Mouse (Mus musculus) kidney, adult 18-20 months (tissue): ENCODE measurements around the gene Borcs6.
"Not testable (repeated sequence)": the region's sequence is repeated elsewhere in the genome, so short reads cannot be mapped to it uniquely, and the experiment has no call there.

Experiments used
- DNase-seq: peaks from one replicate; pipeline ENCODE4 v3.0.0; 2021

Borcs6 gene

GRCm38 (mm10) chr11:69090367-69090766 lies 30.9 kb downstream of the Borcs6 start:
- no peak for DNase-seq

GRCm38 (mm10) chr11:69091566-69092385 lies 32.3 kb downstream of the Borcs6 start:
- no peak for DNase-seq

GRCm38 (mm10) chr11:69092386-69092751 lies 32.9 kb downstream of the Borcs6 start:
- peak; percentile 94 for DNase-seq

GRCm38 (mm10) chr11:69092871-69093270 lies 33.4 kb downstream of the Borcs6 start:
- DNase-seq, result no peak

- not testable (repeated sequence) for DNase-seq
Measured at GRCm38 (mm10) chr11:69093856-69094255, 34.3 kb downstream of the Borcs6 start.

- peak; percentile 99 for DNase-seq
Measured at GRCm38 (mm10) chr11:69094697-69095429, 35.3 kb downstream of the Borcs6 start, which contains the start of gene Per1. TSS of gene Per1 (plus strand) at chr11:69095217.

- peak; percentile 63 for DNase-seq
Measured at GRCm38 (mm10) chr11:69095511-69096231, 36.2 kb downstream of the Borcs6 start.

GRCm38 (mm10) chr11:69096360-69096986 lies 37.0 kb downstream of the Borcs6 start:
- no peak for DNase-seq

- peak; percentile 100 for DNase-seq
Measured at GRCm38 (mm10) chr11:69096987-69097900, 37.7 kb downstream of the Borcs6 start.

GRCm38 (mm10) chr11:69098039-69098761 lies 38.7 kb downstream of the Borcs6 start:
- no peak for DNase-seq

- DNase-seq, result peak; percentile 99
Measured at GRCm38 (mm10) chr11:69098762-69099091, 39.2 kb downstream of the Borcs6 start.

- DNase-seq, result peak; percentile 88
Measured at GRCm38 (mm10) chr11:69099177-69099914, 39.8 kb downstream of the Borcs6 start.

- DNase-seq, result peak; percentile 90
Measured at GRCm38 (mm10) chr11:69099915-69100345, 40.4 kb downstream of the Borcs6 start.

GRCm38 (mm10) chr11:69100639-69101360 lies 41.3 kb downstream of the Borcs6 start:
- no peak for DNase-seq

- DNase-seq, result no peak
Measured at GRCm38 (mm10) chr11:69101604-69102402, 42.3 kb downstream of the Borcs6 start.

- DNase-seq, result no peak
Measured at GRCm38 (mm10) chr11:69102403-69102725, 42.8 kb downstream of the Borcs6 start.

GRCm38 (mm10) chr11:69103121-69103520 lies 43.6 kb downstream of the Borcs6 start:
- DNase-seq, result no peak

GRCm38 (mm10) chr11:69103531-69104435 lies 44.3 kb downstream of the Borcs6 start:
- DNase-seq, result no peak
